Mouse (Mus musculus) right cerebral cortex, postnatal 36 days (tissue): ENCODE results near the gene Sec24d.
A peak's percentile ranks its signal among the peaks of the same experiment; 100 is the strongest.
"Not testable (repeated sequence)": the region's sequence is repeated elsewhere in the genome, so short reads cannot be mapped to it uniquely, and the experiment has no call there.

Experiments
- DNase-seq, 2 experiments: peaks; one replicate each; pipeline ENCODE4 v3.0.0; 2022; ENCODE audit warnings: low spot score in 2 of 2, mixed read lengths in 1 of 2

The Sec24d gene

GRCm38 (mm10) chr3:123337853-123338252, 70.6 kb downstream of the Sec24d start:
- no peak for DNase-seq

- no peak for DNase-seq
These were observed 71.5 kb downstream of the Sec24d start for GRCm38 (mm10) chr3:123338666-123339195.

DNA sequence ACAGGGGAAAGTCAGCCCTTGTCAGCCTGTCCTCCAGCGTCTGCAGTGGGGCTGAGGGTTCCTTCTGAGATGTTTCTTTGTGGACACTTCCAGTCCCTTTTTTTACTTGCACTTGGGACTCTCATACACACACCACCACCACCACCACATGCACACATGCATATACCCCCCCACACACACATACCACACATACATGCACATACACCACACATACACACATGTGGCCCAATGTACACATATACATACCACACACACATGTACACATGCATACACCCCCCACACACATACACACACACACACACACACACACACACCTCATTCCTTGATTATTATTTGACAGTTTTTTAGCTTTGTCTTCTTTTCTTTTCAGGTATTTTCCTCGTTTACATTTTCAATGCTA, 73.8 kb downstream of the Sec24d start:
- DNase-seq, result no peak

GRCm38 (mm10) chr3:123343690-123344089, 76.4 kb downstream of the Sec24d start:
- DNase-seq, result no peak

GRCm38 (mm10) chr3:123348080-123348802, 81.0 kb downstream of the Sec24d start:
- DNase-seq, result peak in 1 of 2 experiments; percentile 30

GRCm38 (mm10) chr3:123350602-123351001, 83.3 kb downstream of the Sec24d start:
- no peak for DNase-seq

DNA sequence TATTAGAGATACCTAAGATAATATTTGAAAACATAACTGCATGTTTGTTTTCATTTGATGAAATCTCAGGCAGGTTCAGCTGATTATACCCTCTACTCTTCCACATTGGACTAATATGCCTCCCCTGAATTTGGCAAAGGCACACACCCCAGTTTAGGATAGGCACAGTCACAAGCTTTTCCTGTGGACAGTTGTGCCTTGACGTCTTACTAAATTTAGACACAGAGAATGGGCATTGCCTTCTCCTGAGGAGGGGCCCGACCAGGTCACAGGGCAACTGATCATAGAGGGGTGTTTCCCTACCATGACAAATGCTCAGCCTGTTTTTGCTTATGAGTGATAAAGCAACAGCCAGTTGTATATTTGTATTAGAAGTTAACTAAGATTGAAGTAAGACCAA, 84.3 kb downstream of the Sec24d start:
- no peak for DNase-seq

DNA sequence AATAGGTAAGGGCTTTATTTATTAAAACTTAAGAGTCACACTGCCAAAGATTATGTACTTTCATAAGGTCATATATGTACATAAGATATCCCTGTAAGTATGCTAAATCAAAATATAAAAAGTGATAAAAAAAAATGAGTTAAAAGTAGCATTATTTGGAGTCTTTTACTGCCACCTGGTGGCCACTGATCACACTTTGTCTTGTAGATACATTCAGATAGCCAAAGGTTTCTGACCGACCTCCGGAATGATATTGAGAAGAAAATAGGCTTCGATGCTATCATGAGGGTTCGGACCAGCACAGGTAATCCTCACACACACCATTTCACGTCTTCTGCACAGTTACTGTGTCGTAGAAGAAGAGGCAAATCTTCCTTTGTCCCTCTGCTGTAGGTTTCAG, 85.9 kb downstream of the Sec24d start:
- DNase-seq, result no peak

GRCm38 (mm10) chr3:123353661-123354060, 86.4 kb downstream of the Sec24d start:
- no peak for DNase-seq

DNA sequence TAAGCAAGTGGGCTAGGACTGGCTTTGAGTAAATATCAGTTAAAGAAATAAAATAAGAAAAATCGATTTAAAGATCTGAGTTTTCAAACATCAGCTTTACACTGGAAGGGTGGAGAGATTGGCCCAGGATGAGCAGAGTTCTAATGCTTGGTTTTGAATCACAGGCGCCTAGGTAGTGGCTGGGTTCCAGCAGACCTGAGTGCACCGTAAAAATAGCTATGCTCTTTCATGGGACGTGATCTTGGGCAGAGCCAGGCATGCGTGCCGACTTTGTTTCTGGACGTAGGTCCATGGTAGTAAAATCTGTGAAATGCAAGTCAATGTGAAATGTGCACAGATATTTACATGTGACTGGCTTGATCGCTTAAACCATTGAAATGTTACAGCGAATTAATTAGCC, 87.1 kb downstream of the Sec24d start:
- no peak for DNase-seq

GRCm38 (mm10) chr3:123356377-123356991, 89.2 kb downstream of the Sec24d start:
- no peak for DNase-seq

- not testable (repeated sequence) for DNase-seq
These were observed 99.6 kb downstream of the Sec24d start for GRCm38 (mm10) chr3:123366820-123367219.

DNA sequence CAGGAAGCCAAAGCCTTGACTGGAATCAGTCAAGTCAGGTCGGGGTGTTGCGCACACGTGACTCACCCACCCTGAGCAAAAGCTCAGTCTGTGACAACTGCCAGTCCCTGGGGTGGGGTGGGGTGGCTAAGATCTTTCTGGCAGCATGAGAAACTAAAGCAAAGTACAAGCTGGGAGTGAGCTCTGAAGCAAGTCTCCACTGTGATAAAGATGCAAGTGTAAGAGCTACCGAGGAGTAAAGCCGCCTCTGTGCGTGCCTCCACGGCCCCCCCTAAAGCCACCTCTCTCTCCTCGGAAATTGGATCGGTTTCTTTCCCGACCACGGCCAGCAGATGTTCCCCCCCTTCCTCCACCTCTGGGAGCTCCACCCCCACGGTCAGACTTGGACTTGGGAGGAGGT, 101.9 kb downstream of the Sec24d start:
- no peak for DNase-seq

- DNase-seq, result no peak
These were observed 103.7 kb downstream of the Sec24d start for GRCm38 (mm10) chr3:123370927-123371326.

- DNase-seq, result peak; percentile 46 to 61
These were observed 104.7 kb downstream of the Sec24d start for GRCm38 (mm10) chr3:123371766-123372535.

DNA sequence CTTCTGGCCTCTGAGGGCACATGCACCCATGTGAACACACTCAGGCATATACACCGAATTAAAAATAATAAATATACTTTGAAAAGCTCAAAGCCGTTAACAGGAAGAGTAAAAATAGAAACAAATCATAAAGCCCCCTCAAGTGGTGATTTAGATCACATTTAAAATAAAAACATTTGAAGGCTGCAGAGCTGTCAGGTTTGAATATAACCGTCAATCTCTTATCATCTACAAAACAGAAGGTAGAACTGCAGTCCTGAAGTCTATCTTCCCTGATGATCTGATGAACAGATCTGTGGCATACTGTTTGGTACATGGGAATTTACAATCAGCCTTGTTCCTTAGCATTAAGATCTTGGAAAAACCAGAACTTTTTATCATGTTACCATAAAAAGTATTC, 109.3 kb downstream of the Sec24d start:
- DNase-seq, result no peak

DNA sequence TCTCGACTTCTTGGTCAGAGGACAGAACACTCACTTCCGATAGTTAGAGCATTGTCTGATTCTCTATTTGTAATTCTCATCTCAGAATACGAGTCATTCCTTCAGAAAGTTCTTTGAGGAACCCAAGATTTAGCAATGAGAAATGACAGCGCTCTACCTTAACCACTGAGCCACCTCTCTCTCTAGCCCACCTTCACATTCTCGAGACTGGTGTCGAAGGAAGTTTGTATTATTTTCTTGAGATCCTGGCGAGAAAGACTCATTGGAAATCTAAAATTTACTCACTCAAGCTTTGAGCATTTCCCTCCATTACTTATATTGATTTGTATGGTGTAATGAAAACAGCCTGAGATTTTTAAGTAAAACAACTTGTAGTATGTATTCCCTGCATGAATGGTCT, 117.2 kb downstream of the Sec24d start:
- no peak for DNase-seq

- no peak for DNase-seq
These were observed 117.8 kb downstream of the Sec24d start for GRCm38 (mm10) chr3:123385118-123385485.

- peak; percentile 95 for DNase-seq
These were observed 118.4 kb downstream of the Sec24d start, which contains the start of gene Mettl14 for GRCm38 (mm10) chr3:123385486-123386156. Gene Mettl14, minus strand, starts transcription at chr3:123386108.

DNA sequence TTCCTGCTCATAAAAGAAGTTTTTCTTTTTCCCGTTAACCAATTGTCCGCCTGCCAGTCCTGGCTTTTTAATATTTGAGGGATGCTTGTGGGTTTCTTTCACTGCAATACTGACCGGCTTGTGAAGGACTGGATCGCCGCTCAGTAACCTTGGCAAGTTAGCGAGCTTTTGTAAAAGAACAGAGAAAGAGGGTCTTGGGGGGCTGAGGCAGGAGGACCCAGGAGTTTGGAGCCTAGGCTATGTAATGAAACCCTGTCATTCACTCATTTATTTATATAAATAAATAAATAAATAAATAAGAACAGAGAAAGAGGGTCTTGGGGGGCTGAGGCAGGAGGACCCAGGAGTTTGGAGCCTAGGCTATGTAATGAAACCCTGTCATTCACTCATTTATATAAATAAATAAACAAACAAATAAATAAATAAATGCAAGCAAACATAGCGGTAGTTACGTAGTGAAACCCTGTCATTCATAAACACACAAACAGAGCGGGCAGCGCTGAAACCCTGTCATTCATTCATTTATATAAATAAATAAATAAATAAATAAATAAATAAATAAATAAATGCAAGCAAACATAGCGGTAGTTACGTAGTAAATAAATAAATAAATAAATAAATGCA, 119.0 kb downstream of the Sec24d start:
- not testable (repeated sequence) for DNase-seq

GRCm38 (mm10) chr3:123391180-123391579, 123.9 kb downstream of the Sec24d start:
- no peak for DNase-seq
